Mouse (Mus musculus) intestine, embryonic 14.5 days (tissue): ENCODE results near the gene Kif13a. TPM values are rescaled to one million over a fixed set of nuclear protein-coding genes. Genes with fewer than 3 reads are reported as not detected.

Experiments
- ATAC-seq: fragments of 200-750 bp; cut with Nextera tagmentation; replicated peaks from 2 replicates; pipeline ENCODE4 v1.8.0; 2017; ENCODE audit warnings: low read depth, moderate number of reproducible peaks, moderate TSS enrichment, moderate library complexity; ENCODE audit not compliant: low FRiP score, low TSS enrichment
- DNase-seq: peaks from one replicate; pipeline ENCODE4 v3.0.0-alpha.2; 2018; ENCODE audit warnings: low spot score
- H3K27ac ChIP-seq: fragments of 300-500 bp; sonication (generic); 2 replicates; pipeline ENCODE4 v1.5.1; 2014; ENCODE audit warnings: low read depth, mild to moderate bottlenecking, control low read depth
- H3K27me3 ChIP-seq: fragments of 300-500 bp; sonication (generic); replicated peaks from 2 replicates; pipeline ENCODE4 v1.6.1; 2014; ENCODE audit warnings: low read length, control low read depth; ENCODE audit not compliant: control insufficient read depth, insufficient read depth
- H3K36me3 ChIP-seq: fragments of 300-500 bp; sonication (generic); 2 replicates; pipeline ENCODE4 v1.6.1; 2014; ENCODE audit warnings: low read length, control low read depth; ENCODE audit not compliant: control insufficient read depth, insufficient read depth
- H3K4me1 ChIP-seq: fragments of 300-500 bp; sonication (generic); replicated peaks from 2 replicates; pipeline ENCODE4 v1.6.1; 2014; ENCODE audit warnings: low read length, control low read depth, mixed read lengths; ENCODE audit not compliant: control insufficient read depth, insufficient read depth
- H3K4me2 ChIP-seq: fragments of 300-500 bp; sonication (generic); 2 replicates; pipeline ENCODE4 v1.6.1; 2014; ENCODE audit warnings: low read length
- H3K4me3 ChIP-seq: fragments of 300-500 bp; sonication (generic); 2 replicates; pipeline ENCODE4 v1.5.1; 2014; ENCODE audit warnings: low read depth, low read length, control low read depth, mixed read lengths
- H3K9ac ChIP-seq: fragments of 300-500 bp; sonication (generic); 2 replicates; pipeline ENCODE4 v1.6.1; 2014; ENCODE audit warnings: mild to moderate bottlenecking, low read length
- H3K9me3 ChIP-seq: fragments of 300-500 bp; sonication (generic); 2 replicates; pipeline ENCODE4 v1.6.1; 2016; ENCODE audit warnings: low read length, control low read depth; ENCODE audit not compliant: control insufficient read depth
- WGBS: fragments of 180-500 bp; shearing (Covaris S2); extraction: QIAGEN DNeasy Blood & Tissue Kit; methylation state at CpG from one replicate; pipeline ENCODE4 v1.1.7; 2014; 5-methylcytosine and 5-hydroxymethylcytosine counted together
- polyA plus RNA-seq: library from polyadenylated mRNA; unstranded; fragments of >200 nt; fragmentation: Nextera tagmentation; extraction: Ambion mirVana; gene quantifications from 2 replicates; pipeline ENCODE4 v1.2.1, GENCODE M21; 2014

Kif13a gene
- polyA plus RNA-seq, 1 experiment from 2014 or later, result 20.3 TPM

DNA sequence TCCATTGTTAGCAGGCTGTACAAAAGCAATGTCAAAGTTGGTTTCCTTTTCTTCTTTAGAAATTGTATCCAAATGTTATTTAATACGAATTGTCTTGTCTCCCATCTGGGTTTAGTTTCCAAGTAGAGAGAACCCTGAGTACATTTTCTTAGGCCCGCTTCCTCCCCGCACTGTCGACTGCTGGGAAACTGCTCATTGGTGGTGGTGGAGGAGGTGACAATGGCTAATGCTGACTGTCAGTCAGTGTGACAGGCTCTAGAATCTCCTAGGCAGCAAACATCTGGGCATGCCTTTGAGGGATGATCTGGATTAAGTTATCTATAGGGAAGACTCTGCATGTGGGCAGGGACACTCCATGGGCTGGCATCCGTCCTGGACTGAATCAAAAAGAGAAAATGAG, 96.1 kb downstream of the Kif13a start:
- Histone ChIP-seq H3K4me2 (no peak overlapping the region), H3K36me3 (peaks cover 33% of the 10 kb centered on the region), H3K9ac (no peak overlapping the region), H3K27me3 (no peaks in the 10 kb centered on the region), H3K27ac (no peak overlapping the region), H3K9me3 (peaks cover 5% of the 10 kb centered on the region; the same call in 1 of the 2 replicates), H3K4me3 (no peak overlapping the region), H3K4me1 (no peaks in the 10 kb centered on the region)
- ATAC-seq (no peak), DNase-seq (no peak)
- 87% methylated on average over 5 of the region's 5 CpGs for WGBS

DNA sequence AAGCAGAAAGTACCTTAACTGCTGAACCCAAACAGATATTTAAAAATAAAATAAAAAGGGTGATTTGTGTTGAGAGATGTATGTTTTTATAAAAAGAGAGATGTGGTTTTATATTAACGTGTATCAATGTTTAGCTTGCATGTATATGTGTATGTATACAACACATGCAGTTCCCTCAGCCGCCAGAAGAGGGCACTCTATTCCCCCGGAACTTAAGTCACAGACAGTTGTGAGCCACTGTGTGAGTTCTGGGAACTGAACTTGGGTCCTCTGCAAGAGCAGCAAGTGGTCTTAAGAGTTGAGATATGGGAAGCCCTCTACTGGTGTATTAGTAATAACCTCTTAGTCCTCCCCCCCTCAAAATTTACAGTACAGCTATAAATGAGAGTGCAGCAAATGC, 96.7 kb downstream of the Kif13a start:
- ATAC-seq, result no peak
- H3K36me3 ChIP-seq, result peaks cover 36% of the 10 kb centered on the region
- H3K4me1 ChIP-seq, result no peaks in the 10 kb centered on the region
- DNase-seq, result no peak
- no peak overlapping the region for H3K4me2 ChIP-seq
- no peak overlapping the region for H3K4me3 ChIP-seq
- no peaks in the 10 kb centered on the region for H3K27me3 ChIP-seq
- peaks cover 5% of the 10 kb centered on the region; the same call in 1 of the 2 replicates for H3K9me3 ChIP-seq
- H3K27ac ChIP-seq, result no peak overlapping the region
- no peak overlapping the region for H3K9ac ChIP-seq
- 74% methylated on average over 3 of the region's 3 CpGs for WGBS

DNA sequence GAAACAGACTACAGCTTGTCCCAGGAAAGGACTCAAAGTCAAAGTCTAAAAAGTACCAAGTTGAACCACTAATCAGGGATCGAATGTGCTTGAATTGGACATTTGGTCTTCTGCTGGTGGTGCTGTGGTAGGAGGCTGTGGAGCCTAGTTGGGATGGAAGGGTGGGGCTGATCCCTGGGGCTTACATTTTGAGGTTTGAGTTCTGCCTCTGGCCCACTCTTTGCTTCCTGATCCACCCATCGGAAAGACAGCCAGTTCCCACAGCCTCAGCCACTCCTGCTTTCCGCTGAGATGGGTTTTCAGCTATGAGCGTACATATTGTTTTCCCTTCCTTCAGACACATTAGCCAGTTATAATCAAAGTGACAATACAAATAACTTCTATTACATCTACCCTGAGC, 106.4 kb downstream of the Kif13a start:
- WGBS, result 97% methylated on average over 4 of the region's 4 CpGs
- Histone ChIP-seq H3K4me3 (no peak overlapping the region), H3K9me3 (0 out of 2 replicates have a peak, but pooled peaks cover 4% of the 10 kb centered on the region), H3K27me3 (no peaks in the 10 kb centered on the region), H3K4me2 (no peak overlapping the region), H3K36me3 (peaks cover 43% of the 10 kb centered on the region), H3K27ac (no peak overlapping the region), H3K9ac (no peak overlapping the region), H3K4me1 (peaks cover 4% of the 10 kb centered on the region; the same call in 1 of the 2 replicates)
- DNase-seq, result no peak
- ATAC-seq, result no peak

DNA sequence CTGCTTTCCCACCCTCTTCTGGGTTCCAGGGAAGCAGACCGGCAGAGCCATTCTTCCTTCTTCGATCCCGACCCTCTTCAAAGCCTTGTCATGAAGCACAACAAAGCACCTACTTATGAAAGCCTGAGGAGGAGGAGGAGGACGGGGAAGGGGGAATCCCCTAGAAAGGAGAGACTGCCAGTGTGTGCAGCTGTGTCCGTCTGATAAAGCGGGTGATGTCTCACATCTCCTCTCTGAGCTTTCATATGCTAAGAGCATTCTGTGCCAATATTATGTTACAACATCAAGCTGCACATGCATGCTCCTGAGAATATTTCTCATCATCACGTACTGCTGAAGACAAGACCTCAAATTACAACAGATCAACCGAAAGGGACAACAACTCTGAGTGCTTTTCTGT, 107.5 kb downstream of the Kif13a start:
- no peak overlapping the region for H3K27ac ChIP-seq
- H3K36me3 ChIP-seq, result peaks cover 39% of the 10 kb centered on the region
- WGBS, result 85% methylated on average over 8 of the region's 8 CpGs
- H3K9ac ChIP-seq, result no peak overlapping the region
- no peaks in the 10 kb centered on the region for H3K27me3 ChIP-seq
- ATAC-seq (no peak), DNase-seq (no peak)
- H3K4me1 ChIP-seq, result peaks cover 4% of the 10 kb centered on the region; the same call in 1 of the 2 replicates
- H3K4me3 ChIP-seq, result no peak overlapping the region
- H3K9me3 ChIP-seq, result 0 out of 2 replicates have a peak, but pooled peaks cover 4% of the 10 kb centered on the region
- H3K4me2 ChIP-seq, result no peak overlapping the region

DNA sequence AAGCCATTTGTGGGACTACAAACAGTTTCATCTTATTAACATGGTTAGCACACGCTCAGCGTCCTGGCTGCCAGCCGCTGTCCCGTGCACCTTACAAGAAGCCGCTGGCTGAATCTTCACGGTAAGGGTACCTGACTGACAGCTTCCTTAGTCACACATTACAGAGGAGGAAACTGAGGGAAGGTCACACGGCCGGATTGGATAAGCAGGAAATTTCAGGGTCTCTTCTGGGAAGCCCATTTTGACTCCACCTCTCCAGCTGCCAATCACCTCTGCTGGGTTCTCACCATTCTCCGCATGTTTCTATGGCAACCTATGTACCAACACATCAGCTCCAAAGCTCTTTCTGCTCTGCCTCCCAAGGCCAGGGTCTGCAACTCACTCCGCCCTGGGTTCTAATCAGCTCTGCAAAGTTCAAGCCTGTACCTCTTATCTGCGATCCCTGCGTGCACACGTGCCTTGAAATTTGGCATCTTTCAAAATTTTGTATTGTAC, 109.9 kb downstream of the Kif13a start:
- Histone ChIP-seq H3K36me3 (peaks cover 34% of the 10 kb centered on the region), H3K4me3 (no peak overlapping the region), H3K9ac (no peak overlapping the region), H3K4me1 (peaks cover 4% of the 10 kb centered on the region; the same call in 1 of the 2 replicates), H3K9me3 (no peaks in the 10 kb centered on the region), H3K27ac (0 out of 2 replicates have a peak overlapping the region, but pooled peaks have one; percentile 7), H3K27me3 (no peaks in the 10 kb centered on the region), H3K4me2 (peak overlapping the region; percentile 33)
- no peak for ATAC-seq
- no peak for DNase-seq
- 55% methylated on average over 13 of the region's 13 CpGs for WGBS

- Histone ChIP-seq H3K9me3 (no peaks in the 10 kb centered on the region), H3K9ac (no peak overlapping the region), H3K4me2 (peak overlapping the region; percentile 33), H3K4me1 (peaks cover 4% of the 10 kb centered on the region; the same call in 1 of the 2 replicates), H3K4me3 (no peak overlapping the region), H3K36me3 (peaks cover 32% of the 10 kb centered on the region), H3K27ac (no peak overlapping the region), H3K27me3 (no peaks in the 10 kb centered on the region)
- 31% methylated on average over 8 of the region's 8 CpGs for WGBS
- DNase-seq (no peak), ATAC-seq (no peak)
Observed at GRCm38 (mm10) chr13:46819202-46819728, 110.4 kb downstream of the Kif13a start.

DNA sequence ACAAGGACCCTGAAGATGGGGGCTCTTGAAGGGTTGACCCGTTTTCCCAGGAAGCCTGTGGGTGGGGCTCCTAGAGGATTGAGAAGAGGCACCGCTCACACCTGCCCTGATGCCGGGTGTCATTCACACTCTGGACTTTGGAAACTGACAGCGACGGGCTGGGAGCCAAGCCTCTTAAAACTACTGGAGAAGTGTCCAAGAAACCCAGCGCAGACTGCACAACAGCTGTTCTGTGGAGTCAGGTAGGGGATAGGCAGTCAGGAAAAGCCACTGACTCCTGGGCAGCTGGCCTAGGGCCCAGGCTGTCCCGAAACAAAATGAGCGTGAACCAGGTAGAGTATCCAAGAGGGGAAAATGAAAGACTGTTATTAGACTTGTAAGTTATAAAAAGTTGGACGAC, 111.3 kb downstream of the Kif13a start:
- Histone ChIP-seq H3K4me2 (no peak overlapping the region), H3K9ac (no peak overlapping the region), H3K9me3 (no peaks in the 10 kb centered on the region), H3K4me3 (no peak overlapping the region), H3K36me3 (peaks cover 31% of the 10 kb centered on the region), H3K27ac (no peak overlapping the region), H3K4me1 (peaks cover 4% of the 10 kb centered on the region; the same call in 1 of the 2 replicates), H3K27me3 (no peaks in the 10 kb centered on the region)
- ATAC-seq, result no peak
- WGBS, result 67% methylated on average over 9 of the region's 9 CpGs
- DNase-seq, result no peak

GRCm38 (mm10) chr13:46812648-46813184, 117.0 kb downstream of the Kif13a start:
- no peak overlapping the region for H3K4me2 ChIP-seq
- no peak overlapping the region for H3K9ac ChIP-seq
- ATAC-seq (no peak), DNase-seq (no peak)
- H3K27ac ChIP-seq, result no peak overlapping the region
- no peaks in the 10 kb centered on the region for H3K4me1 ChIP-seq
- no peaks in the 10 kb centered on the region for H3K9me3 ChIP-seq
- 93% methylated on average over 15 of the region's 15 CpGs for WGBS
- H3K27me3 ChIP-seq, result no peaks in the 10 kb centered on the region
- peaks cover 54% of the 10 kb centered on the region for H3K36me3 ChIP-seq
- no peak overlapping the region for H3K4me3 ChIP-seq

- Histone ChIP-seq H3K4me3 (no peak overlapping the region), H3K4me2 (no peak overlapping the region), H3K9me3 (no peaks in the 10 kb centered on the region), H3K4me1 (no peaks in the 10 kb centered on the region), H3K27ac (no peak overlapping the region), H3K27me3 (no peaks in the 10 kb centered on the region), H3K9ac (no peak overlapping the region), H3K36me3 (peaks cover 55% of the 10 kb centered on the region)
- WGBS, result 64% methylated on average over 9 of the region's 9 CpGs
- DNase-seq (no peak), ATAC-seq (no peak)
Observed at GRCm38 (mm10) chr13:46811696-46812095, 118.0 kb downstream of the Kif13a start.
